Mouse (Mus musculus) kidney, embryonic 16.5 days (tissue): ENCODE results near the gene Pklr. TPM values are rescaled to one million over a fixed set of nuclear protein-coding genes. Genes with fewer than 3 reads are reported as not detected.

Source experiments
- ATAC-seq: fragments of 200-750 bp; cut with Nextera tagmentation; 2 replicates; pipeline ENCODE4 v1.8.0; 2017; ENCODE audit warnings: moderate TSS enrichment; ENCODE audit not compliant: low FRiP score, low TSS enrichment
- H3K27ac ChIP-seq: fragments of 300-500 bp; sonication (generic); 2 replicates; pipeline ENCODE4 v1.5.1; 2014; ENCODE audit warnings: low read length
- H3K27me3 ChIP-seq: fragments of 300-500 bp; sonication (generic); 2 replicates; pipeline ENCODE4 v1.6.1; 2014; ENCODE audit warnings: low read length, control low read depth, mixed read lengths; ENCODE audit not compliant: insufficient read depth
- H3K36me3 ChIP-seq: fragments of 300-500 bp; sonication (generic); 2 replicates; pipeline ENCODE4 v1.6.1; 2014; ENCODE audit warnings: low read length, control low read depth, mixed read lengths; ENCODE audit not compliant: insufficient read depth
- H3K4me1 ChIP-seq: fragments of 300-500 bp; sonication (generic); 2 replicates; pipeline ENCODE4 v1.6.1; 2014; ENCODE audit warnings: low read length, control low read depth, mixed read lengths; ENCODE audit not compliant: insufficient read depth
- H3K4me2 ChIP-seq: fragments of 300-500 bp; sonication (generic); replicated peaks from 2 replicates; pipeline ENCODE4 v1.6.1; 2014; ENCODE audit warnings: low read depth, low read length
- H3K4me3 ChIP-seq: fragments of 300-500 bp; sonication (generic); 2 replicates; pipeline ENCODE4 v1.5.1; 2014; ENCODE audit warnings: mild to moderate bottlenecking, low read length
- H3K9ac ChIP-seq: fragments of 300-500 bp; sonication (generic); replicated peaks from 2 replicates; pipeline ENCODE4 v1.6.1; 2014; ENCODE audit warnings: low read length
- H3K9me3 ChIP-seq: fragments of 300-500 bp; sonication (generic); 2 replicates; pipeline ENCODE4 v1.6.1; 2016; ENCODE audit warnings: low read length, control low read depth
- WGBS: fragments of 180-500 bp; shearing (Covaris S2); extraction: QIAGEN DNeasy Blood & Tissue Kit; methylation state at CpG from one replicate; pipeline ENCODE4 v1.1.7; 2014; 5-methylcytosine and 5-hydroxymethylcytosine counted together
- polyA plus RNA-seq: library from polyadenylated mRNA; unstranded; fragments of >200 nt; fragmentation: Nextera tagmentation; extraction: Ambion mirVana; gene quantifications from 2 replicates; pipeline ENCODE4 v1.2.1, GENCODE M21; 2015

Pklr gene
- polyA plus RNA-seq, 1 experiment from 2014 or later = 5.0 TPM

- 31% methylated on average over 23 of the region's 23 CpGs for WGBS
Measured at GRCm38 (mm10) chr3:89187197-89187596, 51.3 kb downstream of the Pklr start.

GRCm38 (mm10) chr3:89187690-89188477 lies 51.9 kb downstream of the Pklr start:
- H3K27me3 ChIP-seq = no peaks in the 10 kb centered on the region

More at GRCm38 (mm10) chr3:89187197-89187596, 51.3 kb downstream of the Pklr start:
- peaks cover 53% of the 10 kb centered on the region for H3K4me1 ChIP-seq
- H3K9ac ChIP-seq = peak overlapping the region; percentile 52
- ATAC-seq = no peak
- H3K4me2 ChIP-seq = peak overlapping the region; percentile 33
- no peaks in the 10 kb centered on the region for H3K27me3 ChIP-seq
- H3K9me3 ChIP-seq = no peaks in the 10 kb centered on the region
- H3K4me3 ChIP-seq = no peak overlapping the region
- H3K36me3 ChIP-seq = peaks cover 5% of the 10 kb centered on the region; the same call in 1 of the 2 replicates
- H3K27ac ChIP-seq = 0 out of 2 replicates have a peak overlapping the region, but pooled peaks have one; percentile 37

GRCm38 (mm10) chr3:89188478-89188875 lies 52.5 kb downstream of the Pklr start:
- Histone ChIP-seq H3K27ac (peak overlapping the region; percentile 37; the same call in 1 of the 2 replicates), H3K4me1 (peaks cover 49% of the 10 kb centered on the region), H3K9ac (0 out of 2 replicates have a peak overlapping the region, but pooled peaks have one; percentile 17), H3K27me3 (no peaks in the 10 kb centered on the region), H3K4me3 (no peak overlapping the region), H3K4me2 (peak overlapping the region; percentile 25; the same call in 1 of the 2 replicates), H3K9me3 (no peaks in the 10 kb centered on the region), H3K36me3 (0 out of 2 replicates have a peak, but pooled peaks cover 2% of the 10 kb centered on the region)
- 56% methylated on average over 12 of the region's 12 CpGs for WGBS
- ATAC-seq = 0 out of 2 replicates have a peak, but pooled peaks have one; percentile 5

More at GRCm38 (mm10) chr3:89187690-89188477, 51.9 kb downstream of the Pklr start:
- H3K9ac ChIP-seq = peak overlapping the region; percentile 52
- ATAC-seq = no peak
- WGBS = 59% methylated on average over 18 of the region's 18 CpGs
- H3K27ac ChIP-seq = peak overlapping the region; percentile 37; the same call in 1 of the 2 replicates
- peak overlapping the region; percentile 33; the same call in 1 of the 2 replicates for H3K4me2 ChIP-seq
- 0 out of 2 replicates have a peak, but pooled peaks cover 2% of the 10 kb centered on the region for H3K36me3 ChIP-seq
- H3K9me3 ChIP-seq = no peaks in the 10 kb centered on the region
- peaks cover 50% of the 10 kb centered on the region for H3K4me1 ChIP-seq
- H3K4me3 ChIP-seq = no peak overlapping the region

GRCm38 (mm10) chr3:89190436-89190835 lies 54.5 kb downstream of the Pklr start:
- no peak for ATAC-seq
- WGBS = 83% methylated on average over 8 of the region's 8 CpGs
- no peaks in the 10 kb centered on the region for H3K9me3 ChIP-seq
- H3K36me3 ChIP-seq = 0 out of 2 replicates have a peak, but pooled peaks cover 2% of the 10 kb centered on the region
- peaks cover 30% of the 10 kb centered on the region for H3K4me1 ChIP-seq
- no peak overlapping the region for H3K9ac ChIP-seq
- no peak overlapping the region for H3K27ac ChIP-seq
- no peak overlapping the region for H3K4me3 ChIP-seq
- no peak overlapping the region for H3K4me2 ChIP-seq
- no peaks in the 10 kb centered on the region for H3K27me3 ChIP-seq

GRCm38 (mm10) chr3:89193351-89193750 lies 57.4 kb downstream of the Pklr start:
- no peaks in the 10 kb centered on the region for H3K27me3 ChIP-seq
- H3K4me1 ChIP-seq = peaks cover 15% of the 10 kb centered on the region
- H3K4me2 ChIP-seq = no peak overlapping the region
- H3K4me3 ChIP-seq = no peak overlapping the region
- no peaks in the 10 kb centered on the region for H3K9me3 ChIP-seq
- WGBS = 74% methylated on average over 1 of the region's 1 CpGs
- H3K27ac ChIP-seq = no peak overlapping the region
- no peaks in the 10 kb centered on the region for H3K36me3 ChIP-seq
- ATAC-seq = no peak
- no peak overlapping the region for H3K9ac ChIP-seq

GRCm38 (mm10) chr3:89193853-89194252 lies 57.9 kb downstream of the Pklr start:
- Histone ChIP-seq H3K4me3 (no peak overlapping the region), H3K27ac (no peak overlapping the region), H3K4me2 (no peak overlapping the region), H3K36me3 (no peaks in the 10 kb centered on the region), H3K9ac (no peak overlapping the region), H3K4me1 (peaks cover 10% of the 10 kb centered on the region), H3K9me3 (no peaks in the 10 kb centered on the region), H3K27me3 (no peaks in the 10 kb centered on the region)
- no peak for ATAC-seq
- WGBS = 93% methylated on average over 2 of the region's 2 CpGs

Other genes with a start within 250 kb of the Pklr start
- 61.9 and 69.8 TPM in 2 replicates for gene Msto1, start 222.1 kb upstream of the Pklr start, polyA plus RNA-seq
- 16.6 and 22.1 TPM in 2 replicates for gene Ash1l, start 185.5 kb upstream of the Pklr start, polyA plus RNA-seq
- 161 and 163 TPM in 2 replicates for gene Dap3, start 185.0 kb upstream of the Pklr start, polyA plus RNA-seq
- 21.3 and 22.5 TPM in 2 replicates for gene Rusc1, start 42.8 kb upstream of the Pklr start, polyA plus RNA-seq
- gene Gm43738, start 35.0 kb upstream of the Pklr start, polyA plus RNA-seq = not detected in 2 replicates
- gene Fdps, start 34.2 kb upstream of the Pklr start, polyA plus RNA-seq = 175 and 179 TPM in 2 replicates
- 1.8 and 2.0 TPM in 2 replicates for gene Hcn3, start 24.1 kb downstream of the Pklr start, polyA plus RNA-seq
- 29.1 and 30.6 TPM in 2 replicates for gene Clk2, start 28.7 kb downstream of the Pklr start, polyA plus RNA-seq
- gene Scamp3, start 41.3 kb downstream of the Pklr start, polyA plus RNA-seq = 140 TPM in 2 replicates
- 43.6 and 51.2 TPM in 2 replicates for gene Fam189b, start 47.0 kb downstream of the Pklr start, polyA plus RNA-seq
- gene Gba, start 66.8 kb downstream of the Pklr start, polyA plus RNA-seq = 54.9 and 56.1 TPM in 2 replicates
- 18.2 and 18.4 TPM in 2 replicates for gene Thbs3, start 79.0 kb downstream of the Pklr start, polyA plus RNA-seq
- gene Mtx1, start 90.9 kb downstream of the Pklr start, polyA plus RNA-seq = 227 and 235 TPM in 2 replicates
- gene Muc1, start 92.9 kb downstream of the Pklr start, polyA plus RNA-seq = 20.0 and 23.6 TPM in 2 replicates
- gene Krtcap2, start 109.8 kb downstream of the Pklr start, polyA plus RNA-seq = 272 and 300 TPM in 2 replicates
- 4.7 and 6.0 TPM in 2 replicates for gene Trim46, start 110.2 kb downstream of the Pklr start, polyA plus RNA-seq
- 127 and 146 TPM in 2 replicates for gene Dpm3, start 123.2 kb downstream of the Pklr start, polyA plus RNA-seq
- gene Slc50a1, start 134.4 kb downstream of the Pklr start, polyA plus RNA-seq = 58.8 and 64.3 TPM in 2 replicates
- 81.9 and 86.7 TPM in 2 replicates for gene Efna1, start 145.0 kb downstream of the Pklr start, polyA plus RNA-seq
- 11.5 and 11.8 TPM in 2 replicates for gene Efna3, start 186.8 kb downstream of the Pklr start, polyA plus RNA-seq
- 29.2 and 31.3 TPM in 2 replicates for gene Efna4, start 201.9 kb downstream of the Pklr start, polyA plus RNA-seq
- 107 and 108 TPM in 2 replicates for gene Adam15, start 213.9 kb downstream of the Pklr start, polyA plus RNA-seq
- gene Dcst2, start 225.8 kb downstream of the Pklr start, polyA plus RNA-seq = 0.32 and 0.35 TPM in 2 replicates
- 2.9 and 3.3 TPM in 2 replicates for gene Dcst1, start 229.1 kb downstream of the Pklr start, polyA plus RNA-seq